Mouse (Mus musculus): ENCODE results near the gene Bzw2. TPM values are rescaled to one million over a fixed set of nuclear protein-coding genes. Genes with fewer than 3 reads are reported as not detected.

Gene Bzw2
- polyA plus RNA-seq, 1 experiment from 2014 or later = 34.1 TPM

DNA sequence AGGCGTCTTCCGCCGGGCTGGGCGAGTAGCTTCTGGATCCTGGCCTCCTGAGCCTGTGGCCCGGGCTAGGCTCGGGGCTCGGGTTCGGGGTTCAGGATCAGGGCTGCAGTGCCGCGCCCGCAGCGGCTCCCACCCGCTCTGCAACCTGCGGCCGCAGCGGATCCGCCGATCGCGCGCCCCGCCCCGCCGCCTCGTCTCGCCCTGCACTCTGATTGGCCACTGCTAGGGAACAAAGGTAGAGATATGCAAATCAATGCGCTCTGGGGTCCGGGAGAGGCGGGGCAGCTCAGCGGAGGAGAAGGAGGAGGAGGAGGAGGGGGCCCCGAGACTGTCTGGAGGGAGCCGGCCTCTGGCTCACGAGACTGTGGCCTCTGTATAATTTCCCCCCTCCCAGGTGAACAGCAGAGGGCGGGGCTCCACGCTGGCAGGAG lies 115.5 kb downstream of the Bzw2 start, which contains the start of gene Tspan13:
Gene Tspan13, minus strand, starts transcription at position 153 of the 431 bp plus-strand sequence.
- no peaks in the 10 kb centered on the region for H3K9me3 ChIP-seq (replicated peaks; ENCODE audit: control insufficient read depth, low read length)
- H3K4me1 ChIP-seq (ENCODE audit: control insufficient read depth, low read depth, low read length) = peaks cover 10% of the 10 kb centered on the region; the same call in 1 of the 2 replicates
- H3K36me3 ChIP-seq (ENCODE audit: control insufficient read depth, insufficient read depth) = no peaks in the 10 kb centered on the region
- H3K4me2 ChIP-seq (ENCODE audit: low read depth, low read length) = peak within 1 kb of the TSS; percentile 94
- ATAC-seq (ENCODE audit: low read depth) = peak; percentile 94
- H3K9ac ChIP-seq (ENCODE audit: low read depth, low read length) = peak within 1 kb of the TSS; percentile 69
- H3K4me3 ChIP-seq (ENCODE audit: low read depth, low read length) = peak within 1 kb of the TSS; percentile 77
- WGBS (ENCODE audit: insufficient replicate concordance) = 0% methylated on average over 32 of the region's 35 CpGs
- no peak within 1 kb of the TSS for H3K27ac ChIP-seq (ENCODE audit: low read length)
- no peaks in the 10 kb centered on the region for H3K27me3 ChIP-seq (ENCODE audit: control insufficient read depth, insufficient read depth, low read depth, low read length)

Other genes with a start within 250 kb of the Bzw2 start
- not detected in 2 replicates for gene Agr3, start 232.5 kb downstream of the Bzw2 start, polyA plus RNA-seq (2015; fragmentation: Nextera tagmentation; extraction: Ambion mirVana)
- gene Agr2, start 165.2 kb downstream of the Bzw2 start, polyA plus RNA-seq (2015; fragmentation: Nextera tagmentation; extraction: Ambion mirVana) = 2.8 TPM in 1 of 2 replicates, not detected in the other
- gene Tspan13, start 115.6 kb downstream of the Bzw2 start, polyA plus RNA-seq (2015; fragmentation: Nextera tagmentation; extraction: Ambion mirVana) = 16.6 and 16.8 TPM in 2 replicates
- 6.9 TPM in 2 replicates for gene Ankmy2, start 966 bp downstream of the Bzw2 start, polyA plus RNA-seq (2015; fragmentation: Nextera tagmentation; extraction: Ambion mirVana)
- not detected in 2 replicates for gene Lrrc72, start 95.3 kb upstream of the Bzw2 start, polyA plus RNA-seq (2015; fragmentation: Nextera tagmentation; extraction: Ambion mirVana)
- 0.18 TPM in 2 replicates for gene Sostdc1, start 156.1 kb upstream of the Bzw2 start, polyA plus RNA-seq (2015; fragmentation: Nextera tagmentation; extraction: Ambion mirVana)
- gene Ispd, start 223.4 kb upstream of the Bzw2 start, polyA plus RNA-seq (2015; fragmentation: Nextera tagmentation; extraction: Ambion mirVana) = 1.7 and 1.8 TPM in 2 replicates
- 0.20 and 0.34 TPM in 2 replicates for gene D630036H23Rik, start 224.1 kb upstream of the Bzw2 start, polyA plus RNA-seq (2015; fragmentation: Nextera tagmentation; extraction: Ambion mirVana)

All from liver, embryonic 16.5 days (tissue).